Mouse (Mus musculus) stomach, adult 2 months (tissue): ENCODE data around the gene Pate2. TPM values are rescaled to one million over a fixed set of nuclear protein-coding genes. Genes with fewer than 3 reads are reported as not detected.

Source experiments
- polyA plus RNA-seq: library from polyadenylated mRNA; depleted of rRNA; stranded (reverse); fragments of >200 nt; gene quantifications from 2 replicates; pipeline ENCODE4 v1.2.3, GENCODE M21; 2012; rRNA removed

Gene Pate2
- not detected in 2 replicates for polyA plus RNA-seq

GRCm38 (mm10) chr9:35569571-35570534, at the start of gene Pate2, which contains the start of gene Hyls1:
Pate2 (plus strand) TSS chr9:35570284.
Hyls1 (minus strand) TSS chr9:35570398.

GRCm38 (mm10) chr9:35558257-35559008, 11.7 kb upstream of the Pate2 start, which contains the start of the genes Ddx25 and Pus3:
Ddx25 (minus strand) TSS chr9:35558528.
Pus3 (plus strand) TSS chr9:35558595.

DNA sequence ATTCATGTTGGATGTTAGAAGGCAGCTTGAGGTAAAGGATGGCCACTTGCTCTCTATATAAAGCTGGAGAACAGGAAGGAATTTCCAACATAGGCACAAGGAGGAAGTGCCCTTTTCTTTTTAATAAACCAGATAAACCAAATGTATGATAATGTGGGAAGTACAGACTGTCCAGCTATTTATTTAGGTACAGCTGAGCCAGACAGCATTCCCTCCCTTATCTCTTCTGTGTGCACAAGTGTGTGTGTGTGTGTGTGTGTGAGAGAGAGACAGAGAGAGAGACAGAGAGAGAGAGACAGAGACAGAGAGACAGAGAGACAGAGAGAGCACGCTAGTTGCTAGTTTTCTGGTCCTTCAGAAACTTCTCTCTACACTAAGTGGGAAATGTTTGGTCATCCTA, 41.8 kb downstream of the Pate2 start, which contains the start of gene Pate4:
Gene Pate4, minus strand, starts transcription at position 101 of the 400 bp plus-strand sequence.

DNA sequence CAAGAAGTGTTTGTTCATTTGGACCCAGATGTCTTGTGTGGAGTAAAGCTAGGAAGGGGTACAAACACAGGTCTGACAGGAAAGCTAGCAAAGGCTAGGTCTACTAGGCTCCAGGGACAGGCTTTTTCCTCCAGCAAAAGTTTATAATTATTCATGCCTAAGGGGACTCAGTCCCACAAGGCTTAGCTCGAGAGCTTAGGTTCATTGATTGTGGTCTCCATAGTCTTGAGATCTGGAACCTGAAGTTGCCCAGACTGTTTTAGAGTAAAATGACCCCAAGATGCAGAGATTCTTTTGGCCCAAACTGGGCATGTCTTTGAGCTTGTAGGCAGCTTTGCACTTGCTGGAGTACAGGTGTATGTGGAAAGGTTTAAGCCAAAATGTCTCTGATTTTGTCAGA, 78.0 kb downstream of the Pate2 start, which contains the start of gene Pate3:
Gene Pate3, minus strand, starts transcription at position 101 of the 400 bp plus-strand sequence.

DNA sequence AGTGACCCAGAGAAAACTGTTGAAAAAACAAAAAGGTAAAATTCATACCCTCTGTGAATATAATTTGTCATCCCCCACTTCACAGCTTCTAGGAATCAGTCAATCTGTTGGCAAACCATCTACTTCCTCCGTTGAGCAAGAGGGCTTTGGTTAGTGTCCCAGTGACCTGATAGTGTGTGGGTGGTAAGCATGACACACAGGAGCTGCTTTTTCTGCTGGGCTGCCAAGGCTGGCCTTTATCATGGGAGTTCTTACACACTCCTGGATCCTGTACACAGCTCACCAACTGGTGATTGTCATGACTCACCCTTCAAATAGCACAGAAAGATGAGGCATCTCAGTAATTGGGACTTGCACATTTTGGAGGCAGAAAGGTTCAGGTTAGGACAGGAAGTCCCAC, 116.9 kb downstream of the Pate2 start, which contains the start of gene Pate1:
Gene Pate1, minus strand, starts transcription at position 378 of the 400 bp plus-strand sequence.

Other genes starting within 250 kb of the Pate2 start
- gene Cdon, start 149.2 kb upstream of the Pate2 start, polyA plus RNA-seq: 1.2 and 1.8 TPM in 2 replicates
- gene Gm1113, start 52.0 kb upstream of the Pate2 start, polyA plus RNA-seq: not detected in 2 replicates
- gene Ddx25, start 11.8 kb upstream of the Pate2 start, polyA plus RNA-seq: 0.02 TPM in 1 of 2 replicates, not detected in the other
- 0.06 and 0.21 TPM in 2 replicates for gene Pus3, start 11.7 kb upstream of the Pate2 start, polyA plus RNA-seq
- 0.06 and 0.08 TPM in 2 replicates for gene Hyls1, start 114 bp downstream of the Pate2 start, polyA plus RNA-seq
- gene Pate4, start 41.7 kb downstream of the Pate2 start, polyA plus RNA-seq: not detected in 2 replicates
- not detected in 2 replicates for gene Pate3, start 77.9 kb downstream of the Pate2 start, polyA plus RNA-seq
- not detected in 2 replicates for gene Pate1, start 117.1 kb downstream of the Pate2 start, polyA plus RNA-seq
- gene Gm17677, start 170.8 kb downstream of the Pate2 start, polyA plus RNA-seq: not detected in 2 replicates
- not detected in 2 replicates for gene Gm17727, start 207.8 kb downstream of the Pate2 start, polyA plus RNA-seq
- 0.10 TPM in 1 of 2 replicates, not detected in the other for gene Gm27235, start 219.8 kb downstream of the Pate2 start, polyA plus RNA-seq
- 0.08 TPM in 1 of 2 replicates, not detected in the other for gene D730048I06Rik, start 219.8 kb downstream of the Pate2 start, polyA plus RNA-seq